Mouse (Mus musculus) v-Abl transformed pro-B cells (cell line): Measurements from ENCODE around the gene Vmn2r15.

ENCODE experiments used
- in situ Hi-C, 2 experiments: fragments of 400-800 bp; cut with MboI; formaldehyde crosslinking; loops; one replicate each; pipeline ENCODE4 v1.15.1; 2025; ENCODE audit not compliant: unreplicated experiment in 2 of 2

The Vmn2r15 gene

GRCm38 (mm10) chr5:109297544-109297943 is at the start of gene Vmn2r15:
TSS of gene Vmn2r15 (minus strand) at chr5:109297644.
- in situ Hi-C loops, result no loop called here

- in situ Hi-C loops, result no loop called here
These were observed 32.4 kb upstream of the Vmn2r15 start, which contains the start of gene Vmn2r16 for GRCm38 (mm10) chr5:109329862-109330261. TSS of gene Vmn2r16 (plus strand) at chr5:109330162.

GRCm38 (mm10) chr5:109294655-109295054 is 2.8 kb downstream of the Vmn2r15 start:
- in situ Hi-C loops, result no loop called here
